Mouse (Mus musculus) midbrain, embryonic 11.5 days (tissue): Measurements from ENCODE around the gene Gxylt2. TPM values are rescaled to one million over a fixed set of nuclear protein-coding genes. Genes with fewer than 3 reads are reported as not detected.

ENCODE experiments used
- ATAC-seq: fragments of 200-750 bp; cut with Nextera tagmentation; 2 replicates; pipeline ENCODE4 v1.8.0; 2017; ENCODE audit warnings: moderate TSS enrichment, moderate library complexity; ENCODE audit not compliant: low FRiP score
- DNase-seq: peaks from one replicate; pipeline ENCODE4 v3.0.0; 2015; ENCODE audit warnings: low spot score; ENCODE audit errors: missing footprints
- H3K27ac ChIP-seq: fragments of 300-500 bp; sonication (generic); 2 replicates; pipeline ENCODE4 v1.5.1; 2014; ENCODE audit warnings: low read depth, low read length
- H3K27me3 ChIP-seq: fragments of 300-500 bp; sonication (generic); 2 replicates; pipeline ENCODE4 v1.6.1; 2014; ENCODE audit warnings: mild to moderate bottlenecking, low read length, moderate library complexity, mixed read lengths; ENCODE audit not compliant: control insufficient read depth, insufficient read depth
- H3K36me3 ChIP-seq: fragments of 300-500 bp; sonication (generic); 2 replicates; pipeline ENCODE4 v1.6.1; 2014; ENCODE audit warnings: mild to moderate bottlenecking, low read length, moderate library complexity, mixed read lengths; ENCODE audit not compliant: control insufficient read depth, insufficient read depth
- H3K4me1 ChIP-seq: fragments of 300-500 bp; sonication (generic); 2 replicates; pipeline ENCODE4 v1.6.1; 2014; ENCODE audit warnings: low read length; ENCODE audit not compliant: control insufficient read depth, insufficient read depth
- H3K4me2 ChIP-seq: fragments of 300-500 bp; sonication (generic); 2 replicates; pipeline ENCODE4 v1.6.1; 2014; ENCODE audit warnings: mild to moderate bottlenecking, moderate library complexity
- H3K4me3 ChIP-seq: fragments of 300-500 bp; sonication (generic); 2 replicates; pipeline ENCODE4 v1.5.1; 2014; ENCODE audit warnings: low read depth, low read length
- H3K9ac ChIP-seq: fragments of 300-500 bp; sonication (generic); 2 replicates; pipeline ENCODE4 v1.6.1; 2014; ENCODE audit warnings: low read length
- H3K9me3 ChIP-seq: fragments of 300-500 bp; sonication (generic); 2 replicates; pipeline ENCODE4 v1.6.1; 2016; ENCODE audit warnings: low read length; ENCODE audit not compliant: control insufficient read depth
- WGBS: fragments of 180-500 bp; shearing (Covaris S2); extraction: QIAGEN DNeasy Blood & Tissue Kit; methylation state at CpG from one replicate; pipeline ENCODE4 v1.1.7; 2014; 5-methylcytosine and 5-hydroxymethylcytosine counted together
- polyA plus RNA-seq: library from polyadenylated mRNA; unstranded; fragments of >200 nt; fragmentation: Nextera tagmentation; extraction: Ambion mirVana; gene quantifications from 2 replicates; pipeline ENCODE4 v1.2.1, GENCODE M21; 2014

The Gxylt2 gene
- polyA plus RNA-seq, 1 experiment from 2014 or later = 3.8 TPM

DNA sequence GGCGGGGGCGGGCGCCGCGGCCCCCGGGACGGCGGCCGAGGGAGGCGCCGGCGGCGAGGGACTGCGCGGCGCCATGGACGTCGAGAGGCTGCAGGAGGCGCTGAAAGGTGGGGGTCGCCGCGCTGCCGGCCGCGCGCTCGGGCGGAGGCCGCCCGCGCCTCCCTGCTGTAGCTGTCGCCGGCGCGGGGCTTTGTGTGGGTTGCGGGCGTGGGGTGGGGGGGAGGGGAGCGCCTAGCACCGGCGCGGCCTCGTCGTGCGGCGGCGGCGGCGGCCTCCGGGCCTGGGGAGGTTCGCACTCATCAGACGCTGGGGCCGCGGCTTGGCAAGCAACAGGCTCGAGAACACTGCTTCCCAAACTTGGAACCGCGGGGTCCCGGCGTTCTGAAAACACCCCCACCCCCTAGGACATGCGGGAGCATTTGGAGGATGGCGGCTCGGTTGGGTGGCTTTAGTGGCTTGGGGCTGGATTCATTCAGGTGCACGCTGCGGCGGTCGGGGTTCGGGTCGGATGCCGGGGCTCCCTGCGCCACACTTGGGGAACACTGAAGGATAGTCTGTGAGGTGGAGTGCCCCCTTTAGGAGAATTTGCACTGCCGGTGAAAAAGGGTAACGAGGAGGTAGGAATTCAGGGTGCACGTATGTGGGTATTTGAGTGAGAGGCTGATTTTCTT is 129.4 kb downstream of the Gxylt2 start:
- Histone ChIP-seq H3K9me3 (no peaks in the 10 kb centered on the region), H3K4me2 (peak overlapping the region; percentile 47), H3K9ac (peak overlapping the region; percentile 90), H3K36me3 (peaks cover 18% of the 10 kb centered on the region), H3K27me3 (no peaks in the 10 kb centered on the region), H3K27ac (peak overlapping the region; percentile 73), H3K4me3 (peak overlapping the region; percentile 89), H3K4me1 (peaks cover 5% of the 10 kb centered on the region; the same call in 1 of the 2 replicates)
- DNase-seq (peak; percentile 96), ATAC-seq (peak; percentile 93)
- under 1% methylated on average over 56 of the region's 72 CpGs for WGBS

- no peak for DNase-seq
- Histone ChIP-seq H3K27me3 (no peaks in the 10 kb centered on the region), H3K9ac (peak overlapping the region; percentile 90), H3K4me1 (peaks cover 5% of the 10 kb centered on the region; the same call in 1 of the 2 replicates), H3K4me3 (peak overlapping the region; percentile 89), H3K27ac (no peak overlapping the region), H3K36me3 (peaks cover 21% of the 10 kb centered on the region), H3K4me2 (peak overlapping the region; percentile 47), H3K9me3 (no peaks in the 10 kb centered on the region)
- ATAC-seq = no peak
- 44% methylated on average over 9 of the region's 9 CpGs for WGBS
Measured at GRCm38 (mm10) chr6:100834489-100835160, 130.1 kb downstream of the Gxylt2 start.

DNA sequence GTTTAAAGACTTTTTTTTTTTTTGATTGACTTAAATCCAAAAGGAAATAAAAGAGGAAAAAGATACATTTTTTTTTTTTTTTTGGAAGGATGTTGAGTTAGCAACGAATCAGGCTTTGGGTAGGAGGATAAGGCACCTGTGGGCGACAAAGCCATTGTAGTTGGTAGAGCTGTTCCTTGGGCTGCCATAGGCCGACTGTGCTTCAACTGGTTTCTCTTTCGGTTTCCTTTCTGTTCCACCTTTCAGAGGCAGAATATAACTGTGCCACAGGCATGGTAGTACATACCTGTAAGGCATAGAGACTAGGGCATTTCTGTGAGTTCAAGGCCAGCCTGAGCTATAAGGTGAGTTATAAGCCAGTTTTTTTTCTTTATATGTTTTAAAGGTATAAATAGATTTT is 140.5 kb downstream of the Gxylt2 start:
- Histone ChIP-seq H3K4me1 (no peaks in the 10 kb centered on the region), H3K9me3 (no peaks in the 10 kb centered on the region), H3K27ac (no peak overlapping the region), H3K9ac (no peak overlapping the region), H3K27me3 (no peaks in the 10 kb centered on the region), H3K36me3 (peaks cover 16% of the 10 kb centered on the region; the same call in 1 of the 2 replicates), H3K4me3 (no peak overlapping the region), H3K4me2 (no peak overlapping the region)
- WGBS = 96% methylated on average over 4 of the region's 4 CpGs
- DNase-seq (no peak), ATAC-seq (no peak)

GRCm38 (mm10) chr6:100847264-100847663 is 142.7 kb downstream of the Gxylt2 start:
- 95% methylated on average over 5 of the region's 5 CpGs for WGBS
- Histone ChIP-seq H3K9ac (no peak overlapping the region), H3K4me3 (no peak overlapping the region)

GRCm38 (mm10) chr6:100848682-100849375 is 144.3 kb downstream of the Gxylt2 start:
- Histone ChIP-seq H3K4me3 (no peak overlapping the region), H3K27me3 (no peaks in the 10 kb centered on the region), H3K27ac (no peak overlapping the region), H3K9ac (no peak overlapping the region), H3K4me1 (no peaks in the 10 kb centered on the region), H3K36me3 (0 out of 2 replicates have a peak, but pooled peaks cover 2% of the 10 kb centered on the region), H3K9me3 (no peaks in the 10 kb centered on the region), H3K4me2 (no peak overlapping the region)
- 91% methylated on average over 9 of the region's 9 CpGs for WGBS
- DNase-seq = no peak
- no peak for ATAC-seq

More at GRCm38 (mm10) chr6:100847264-100847663, 142.7 kb downstream of the Gxylt2 start:
- Histone ChIP-seq H3K4me2 (no peak overlapping the region), H3K36me3 (0 out of 2 replicates have a peak, but pooled peaks cover 2% of the 10 kb centered on the region), H3K4me1 (no peaks in the 10 kb centered on the region), H3K27me3 (no peaks in the 10 kb centered on the region), H3K27ac (no peak overlapping the region), H3K9me3 (no peaks in the 10 kb centered on the region)
- DNase-seq (no peak), ATAC-seq (no peak)

GRCm38 (mm10) chr6:100850671-100851081 is 146.1 kb downstream of the Gxylt2 start:
- Histone ChIP-seq H3K9ac (no peak overlapping the region), H3K27ac (no peak overlapping the region), H3K4me1 (no peaks in the 10 kb centered on the region), H3K36me3 (0 out of 2 replicates have a peak, but pooled peaks cover 4% of the 10 kb centered on the region), H3K4me3 (no peak overlapping the region), H3K4me2 (no peak overlapping the region), H3K27me3 (no peaks in the 10 kb centered on the region), H3K9me3 (no peaks in the 10 kb centered on the region)
- ATAC-seq (no peak), DNase-seq (no peak)
- WGBS = 92% methylated on average over 9 of the region's 9 CpGs

GRCm38 (mm10) chr6:100851083-100851482 is 146.5 kb downstream of the Gxylt2 start:
- Histone ChIP-seq H3K9me3 (no peaks in the 10 kb centered on the region), H3K4me2 (no peak overlapping the region), H3K27me3 (no peaks in the 10 kb centered on the region), H3K36me3 (0 out of 2 replicates have a peak, but pooled peaks cover 4% of the 10 kb centered on the region), H3K27ac (no peak overlapping the region), H3K4me3 (no peak overlapping the region), H3K4me1 (no peaks in the 10 kb centered on the region), H3K9ac (no peak overlapping the region)
- DNase-seq = no peak
- WGBS = 95% methylated on average over 5 of the region's 5 CpGs
- no peak for ATAC-seq
